Mouse (Mus musculus): ENCODE measurements at regions not wholly inside any gene's neighbourhood (a gene's known extent, or its start where the extent isn't known, plus 50 kb on each side); places are given as distances from the start of the nearest gene placed in this dataset.
A peak's percentile ranks its signal among the peaks of the same experiment; 100 is the strongest.

DNA sequence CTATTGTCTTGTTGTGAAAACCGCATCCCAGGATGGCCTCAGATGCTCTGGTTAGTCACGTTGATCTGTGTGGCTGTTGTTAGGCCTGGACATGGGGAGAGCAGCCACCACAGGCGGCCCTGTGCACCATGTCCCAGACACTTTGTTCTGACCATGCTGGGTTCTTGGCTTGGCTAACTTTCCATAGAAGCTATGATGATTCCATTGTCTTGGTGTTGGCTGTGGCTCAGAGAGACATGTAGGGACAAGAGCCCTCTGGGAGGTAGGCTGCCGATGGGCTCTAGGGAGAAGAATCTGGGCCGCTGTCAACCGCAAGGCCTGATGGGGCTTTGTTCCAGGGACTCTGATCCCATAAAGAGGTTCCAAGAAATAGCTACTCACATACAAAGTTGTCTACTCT is 334.9 kb downstream of the Pik3r1 start:
- DNase-seq (ENCODE audit: low read depth, low spot score): no peak

- peak; percentile 90 for DNase-seq (ENCODE audit: low read depth, low spot score)
Measured at GRCm38 (mm10) chr13:101427426-101428221, 340.4 kb downstream of the Pik3r1 start.

- no peak for DNase-seq (ENCODE audit: low read depth, low spot score)
Measured at GRCm38 (mm10) chr13:101426461-101426860, 341.6 kb downstream of the Pik3r1 start.

DNA sequence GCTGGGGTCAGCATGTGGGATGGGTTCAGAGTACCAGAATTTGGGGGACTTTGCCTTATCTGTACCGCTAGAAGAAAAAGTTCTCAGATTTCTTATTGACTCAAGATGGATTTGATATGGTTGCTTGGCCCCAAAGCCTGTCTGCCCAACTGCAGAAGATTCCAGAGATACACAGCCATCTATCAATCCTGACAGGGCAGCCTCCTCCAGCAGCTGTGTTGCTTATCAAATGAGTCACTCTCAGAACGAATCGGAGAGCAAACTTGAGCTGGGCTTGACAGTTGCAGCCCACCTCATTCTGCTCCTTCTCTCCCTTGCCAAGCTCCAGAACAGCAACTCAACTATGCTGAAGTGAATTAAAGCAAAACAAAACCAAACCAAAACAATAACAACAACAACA is 345.9 kb downstream of the Pik3r1 start:
- DNase-seq (ENCODE audit: low read depth, low spot score): no peak

- DNase-seq (ENCODE audit: low read depth, low spot score): no peak
Measured at GRCm38 (mm10) chr13:101419457-101420025, 348.5 kb downstream of the Pik3r1 start.

GRCm38 (mm10) chr13:101418272-101418671 is 349.7 kb downstream of the Pik3r1 start:
- no peak for DNase-seq (ENCODE audit: low read depth, low spot score)

DNA sequence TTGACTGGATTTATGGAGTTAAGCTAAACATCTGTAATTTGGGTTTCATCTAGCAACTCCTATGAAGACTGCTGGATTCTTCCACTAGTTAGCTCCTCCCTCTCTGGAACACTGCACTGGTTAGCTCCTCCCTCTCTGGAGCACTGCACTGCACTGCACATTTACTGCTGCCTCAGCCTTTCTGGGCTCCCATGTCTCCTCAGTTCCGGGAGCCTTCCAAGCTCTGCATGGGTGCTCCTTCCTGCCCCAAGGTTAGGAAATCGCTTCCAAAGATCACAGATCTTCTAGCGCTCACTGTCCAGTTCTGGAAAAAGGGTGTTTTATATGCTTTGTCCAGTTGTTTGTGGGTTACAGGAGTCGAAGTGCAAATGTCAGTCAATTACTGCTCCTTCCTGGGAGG is 359.1 kb downstream of the Pik3r1 start:
- DNase-seq (ENCODE audit: low read depth, low spot score): no peak

- no peak for DNase-seq (ENCODE audit: low read depth, low spot score)
Measured at GRCm38 (mm10) chr13:101407633-101408032, 360.4 kb downstream of the Pik3r1 start.

GRCm38 (mm10) chr13:101373581-101374189 is 394.3 kb downstream of the Pik3r1 start:
- DNase-seq (ENCODE audit: low read depth, low spot score): no peak

DNA sequence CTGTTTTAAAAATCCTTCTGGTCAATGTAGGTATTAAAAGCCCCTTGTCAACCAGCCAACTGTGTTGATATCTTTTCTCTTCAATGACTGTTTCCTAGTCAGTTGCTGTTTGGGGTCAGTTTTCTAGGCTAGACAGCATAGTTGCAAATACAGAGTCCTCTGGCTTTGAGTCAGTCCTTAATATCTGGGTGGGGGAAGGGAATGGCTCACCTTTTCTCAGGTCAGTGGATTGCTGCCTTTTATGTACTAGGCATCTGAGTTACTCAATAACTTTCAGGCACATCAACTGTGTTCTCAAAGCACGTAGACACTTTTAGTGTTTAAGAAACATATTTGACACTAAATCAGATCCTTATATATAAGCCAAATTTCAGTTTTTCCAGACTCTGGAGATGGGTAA is 396.1 kb downstream of the Pik3r1 start:
- DNase-seq (ENCODE audit: low read depth, low spot score): no peak

- no peak for DNase-seq (ENCODE audit: low read depth, low spot score)
Measured at GRCm38 (mm10) chr13:101368170-101368569, 399.8 kb downstream of the Pik3r1 start.

DNA sequence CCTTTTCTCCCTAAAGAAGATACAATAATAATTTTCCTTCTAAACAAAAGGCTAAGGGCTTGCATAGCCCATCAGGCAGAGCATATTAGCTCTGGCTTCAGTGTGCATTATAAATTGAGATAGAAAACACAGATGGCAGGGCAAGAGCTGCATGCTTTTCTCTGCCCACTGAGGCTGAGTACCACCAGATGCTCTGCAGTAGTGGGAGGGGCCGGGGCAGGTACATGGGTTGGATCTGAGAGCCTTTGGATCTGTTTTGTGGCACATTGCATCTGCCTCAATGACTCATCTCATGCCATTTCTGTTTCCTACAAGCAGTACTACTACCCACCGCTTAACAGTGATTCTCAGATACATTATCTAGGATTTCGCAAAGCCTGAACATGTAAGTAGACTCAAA is 412.7 kb downstream of the Pik3r1 start:
- no peak for DNase-seq (ENCODE audit: low read depth, low spot score)

DNA sequence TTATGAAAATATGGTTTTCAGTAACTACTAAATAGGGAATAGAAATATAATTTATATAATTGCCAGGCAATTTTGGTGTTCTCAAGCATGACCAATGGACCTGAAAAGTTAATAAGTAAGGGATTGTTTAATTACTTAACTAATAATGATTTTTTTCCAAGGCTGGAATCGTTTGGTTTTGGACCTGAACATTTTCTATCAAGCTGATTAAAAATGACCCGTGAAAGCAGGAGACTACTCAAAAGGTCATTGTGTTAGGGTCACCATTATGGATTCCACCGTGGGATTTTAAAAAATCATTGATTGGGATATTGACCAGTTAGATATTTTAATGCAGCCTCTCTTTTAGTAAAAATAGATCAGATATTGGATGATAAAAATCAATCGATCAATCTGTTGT is 416.9 kb downstream of the Pik3r1 start:
- no peak for DNase-seq (ENCODE audit: low read depth, low spot score)

- DNase-seq (ENCODE audit: low read depth, low spot score): no peak
Measured at GRCm38 (mm10) chr13:101349354-101349753, 418.7 kb downstream of the Pik3r1 start.

GRCm38 (mm10) chr13:101338280-101338872 is 429.6 kb downstream of the Pik3r1 start:
- DNase-seq (ENCODE audit: low read depth, low spot score): no peak

DNA sequence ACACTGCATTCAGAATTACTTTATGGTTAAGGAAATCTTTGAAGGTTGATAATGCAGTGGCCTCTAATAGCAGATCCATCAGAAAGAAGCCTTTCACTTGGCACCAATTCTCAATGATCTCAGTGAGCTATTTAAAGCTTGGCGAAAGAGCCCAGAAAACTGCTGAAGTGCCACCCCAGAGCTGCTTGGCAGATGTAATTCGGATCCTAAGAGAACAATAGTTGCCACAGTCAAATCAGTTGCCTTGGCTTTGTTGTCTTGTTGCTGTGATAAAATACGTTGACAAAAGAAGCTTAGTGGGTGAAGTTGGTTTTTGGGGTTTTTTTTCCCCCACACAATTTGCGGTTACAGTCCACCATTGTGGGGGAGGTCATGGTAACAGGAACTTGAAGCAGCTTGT is 449.4 kb downstream of the Pik3r1 start:
- no peak for DNase-seq (ENCODE audit: low read depth, low spot score)

DNA sequence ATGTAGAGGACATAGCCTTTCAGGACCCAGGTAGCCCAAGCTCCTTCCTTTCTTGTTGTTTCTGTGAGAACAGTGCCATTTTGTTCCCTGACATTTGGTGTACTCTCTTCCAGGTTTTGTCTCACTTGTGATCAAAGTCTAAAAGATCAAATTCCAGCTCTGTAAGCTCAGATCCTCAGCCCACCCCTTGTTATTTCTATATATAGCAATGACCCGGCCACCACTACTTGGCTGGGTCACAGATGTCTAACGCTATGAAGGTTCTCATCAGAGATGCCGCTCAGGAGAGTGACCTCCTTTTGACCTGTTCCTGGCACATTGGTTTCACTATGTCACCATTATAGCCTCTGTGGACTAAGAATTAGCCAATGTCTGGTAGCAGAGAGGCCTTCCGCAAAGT is 451.7 kb downstream of the Pik3r1 start:
- no peak for DNase-seq (ENCODE audit: low read depth, low spot score)

GRCm38 (mm10) chr13:101314040-101314439 is 454.0 kb downstream of the Pik3r1 start:
- no peak for DNase-seq (ENCODE audit: low read depth, low spot score)

- DNase-seq (ENCODE audit: low read depth, low spot score): no peak
Measured at GRCm38 (mm10) chr13:101311634-101312314, 456.2 kb downstream of the Pik3r1 start.

GRCm38 (mm10) chr13:101308724-101309123 is 459.3 kb downstream of the Pik3r1 start:
- DNase-seq (ENCODE audit: low read depth, low spot score): no peak

GRCm38 (mm10) chr13:101305695-101306413 is 462.2 kb downstream of the Pik3r1 start:
- DNase-seq (ENCODE audit: low read depth, low spot score): no peak

All from forelimb bud, embryonic 11.5 days (tissue).